Mouse (Mus musculus) midbrain, embryonic 11.5 days (tissue): Measurements from ENCODE around the gene Chst15. TPM values are rescaled to one million over a fixed set of nuclear protein-coding genes. Genes with fewer than 3 reads are reported as not detected.
A peak's percentile ranks its signal among the peaks of the same experiment; 100 is the strongest.

ENCODE experiments used
- ATAC-seq: fragments of 200-750 bp; cut with Nextera tagmentation; 2 replicates; pipeline ENCODE4 v1.8.0; 2017; ENCODE audit warnings: moderate TSS enrichment, moderate library complexity; ENCODE audit not compliant: low FRiP score
- DNase-seq: peaks from one replicate; pipeline ENCODE4 v3.0.0; 2015; ENCODE audit warnings: low spot score; ENCODE audit errors: missing footprints
- H3K27ac ChIP-seq: fragments of 300-500 bp; sonication (generic); 2 replicates; pipeline ENCODE4 v1.5.1; 2014; ENCODE audit warnings: low read depth, low read length
- H3K27me3 ChIP-seq: fragments of 300-500 bp; sonication (generic); 2 replicates; pipeline ENCODE4 v1.6.1; 2014; ENCODE audit warnings: mild to moderate bottlenecking, low read length, moderate library complexity, mixed read lengths; ENCODE audit not compliant: control insufficient read depth, insufficient read depth
- H3K36me3 ChIP-seq: fragments of 300-500 bp; sonication (generic); 2 replicates; pipeline ENCODE4 v1.6.1; 2014; ENCODE audit warnings: mild to moderate bottlenecking, low read length, moderate library complexity, mixed read lengths; ENCODE audit not compliant: control insufficient read depth, insufficient read depth
- H3K4me1 ChIP-seq: fragments of 300-500 bp; sonication (generic); 2 replicates; pipeline ENCODE4 v1.6.1; 2014; ENCODE audit warnings: low read length; ENCODE audit not compliant: control insufficient read depth, insufficient read depth
- H3K4me2 ChIP-seq: fragments of 300-500 bp; sonication (generic); 2 replicates; pipeline ENCODE4 v1.6.1; 2014; ENCODE audit warnings: mild to moderate bottlenecking, moderate library complexity
- H3K4me3 ChIP-seq: fragments of 300-500 bp; sonication (generic); 2 replicates; pipeline ENCODE4 v1.5.1; 2014; ENCODE audit warnings: low read depth, low read length
- H3K9ac ChIP-seq: fragments of 300-500 bp; sonication (generic); 2 replicates; pipeline ENCODE4 v1.6.1; 2014; ENCODE audit warnings: low read length
- H3K9me3 ChIP-seq: fragments of 300-500 bp; sonication (generic); 2 replicates; pipeline ENCODE4 v1.6.1; 2016; ENCODE audit warnings: low read length; ENCODE audit not compliant: control insufficient read depth
- WGBS: fragments of 180-500 bp; shearing (Covaris S2); extraction: QIAGEN DNeasy Blood & Tissue Kit; methylation state at CpG from one replicate; pipeline ENCODE4 v1.1.7; 2014; 5-methylcytosine and 5-hydroxymethylcytosine counted together
- polyA plus RNA-seq: library from polyadenylated mRNA; unstranded; fragments of >200 nt; fragmentation: Nextera tagmentation; extraction: Ambion mirVana; gene quantifications from 2 replicates; pipeline ENCODE4 v1.2.1, GENCODE M21; 2014

The Chst15 gene
- polyA plus RNA-seq, 1 experiment from 2014 or later, result 18.0 TPM

GRCm38 (mm10) chr7:132233732-132234131, 83.3 kb downstream of the Chst15 start:
- no peak overlapping the region for H3K27ac ChIP-seq
- H3K4me1 ChIP-seq, result peaks cover 6% of the 10 kb centered on the region
- DNase-seq (no peak), ATAC-seq (no peak)
- no peak overlapping the region for H3K4me3 ChIP-seq
- H3K27me3 ChIP-seq, result no peaks in the 10 kb centered on the region
- H3K4me2 ChIP-seq, result no peak overlapping the region
- no peaks in the 10 kb centered on the region for H3K9me3 ChIP-seq
- no peak overlapping the region for H3K9ac ChIP-seq
- no peaks in the 10 kb centered on the region; the same call in 1 of the 2 replicates for H3K36me3 ChIP-seq
- WGBS, result 86% methylated on average over 4 of the region's 4 CpGs

GRCm38 (mm10) chr7:132232937-132233336, 84.1 kb downstream of the Chst15 start:
- Histone ChIP-seq H3K36me3 (no peaks in the 10 kb centered on the region; the same call in 1 of the 2 replicates), H3K4me3 (no peak overlapping the region), H3K27ac (no peak overlapping the region), H3K27me3 (no peaks in the 10 kb centered on the region), H3K4me2 (no peak overlapping the region), H3K9ac (no peak overlapping the region), H3K4me1 (peaks cover 6% of the 10 kb centered on the region), H3K9me3 (no peaks in the 10 kb centered on the region)
- no peak for ATAC-seq
- 36% methylated on average over 2 of the region's 2 CpGs for WGBS
- DNase-seq, result no peak

GRCm38 (mm10) chr7:132231476-132231875, 85.6 kb downstream of the Chst15 start:
- WGBS, result 90% methylated on average over 3 of the region's 3 CpGs
- Histone ChIP-seq H3K27ac (no peak overlapping the region), H3K27me3 (no peaks in the 10 kb centered on the region), H3K36me3 (no peaks in the 10 kb centered on the region; the same call in 1 of the 2 replicates), H3K4me2 (no peak overlapping the region), H3K4me3 (no peak overlapping the region), H3K9ac (no peak overlapping the region), H3K9me3 (no peaks in the 10 kb centered on the region), H3K4me1 (peaks cover 6% of the 10 kb centered on the region)
- no peak for ATAC-seq
- peak; percentile 67 for DNase-seq

GRCm38 (mm10) chr7:132230961-132231360, 86.1 kb downstream of the Chst15 start:
- WGBS, result 79% methylated on average over 3 of the region's 3 CpGs
- Histone ChIP-seq H3K36me3 (no peaks in the 10 kb centered on the region; the same call in 1 of the 2 replicates), H3K4me3 (no peak overlapping the region), H3K9me3 (no peaks in the 10 kb centered on the region), H3K27ac (no peak overlapping the region), H3K4me1 (peaks cover 6% of the 10 kb centered on the region), H3K9ac (no peak overlapping the region), H3K4me2 (no peak overlapping the region), H3K27me3 (no peaks in the 10 kb centered on the region)
- ATAC-seq (no peak), DNase-seq (peak; percentile 23)

- 85% methylated on average over 8 of the region's 8 CpGs for WGBS
- no peak overlapping the region for H3K9ac ChIP-seq
- no peaks in the 10 kb centered on the region for H3K4me1 ChIP-seq
- H3K4me2 ChIP-seq, result no peak overlapping the region
- H3K27me3 ChIP-seq, result no peaks in the 10 kb centered on the region
- H3K27ac ChIP-seq, result no peak overlapping the region
- no peak overlapping the region for H3K4me3 ChIP-seq
- H3K9me3 ChIP-seq, result no peaks in the 10 kb centered on the region
- ATAC-seq, result 0 out of 2 replicates have a peak, but pooled peaks have one; percentile 20
- no peak for DNase-seq
- no peaks in the 10 kb centered on the region for H3K36me3 ChIP-seq
Observed at GRCm38 (mm10) chr7:132227075-132227640, 89.9 kb downstream of the Chst15 start.

GRCm38 (mm10) chr7:132226379-132227074, 90.5 kb downstream of the Chst15 start:
- peak; percentile 70 for ATAC-seq
- Histone ChIP-seq H3K27me3 (no peaks in the 10 kb centered on the region), H3K36me3 (no peaks in the 10 kb centered on the region), H3K4me1 (no peaks in the 10 kb centered on the region), H3K4me3 (no peak overlapping the region), H3K4me2 (no peak overlapping the region), H3K9me3 (no peaks in the 10 kb centered on the region), H3K9ac (no peak overlapping the region; the same call in 1 of the 2 replicates), H3K27ac (no peak overlapping the region)
- peak; percentile 99 for DNase-seq
- 63% methylated on average over 6 of the region's 6 CpGs for WGBS

- H3K9me3 ChIP-seq, result no peaks in the 10 kb centered on the region
- 68% methylated on average over 10 of the region's 10 CpGs for WGBS
- H3K4me2 ChIP-seq, result no peak overlapping the region
- ATAC-seq, result no peak
- H3K36me3 ChIP-seq, result no peaks in the 10 kb centered on the region
- H3K9ac ChIP-seq, result no peak overlapping the region
- H3K4me1 ChIP-seq, result no peaks in the 10 kb centered on the region
- H3K27me3 ChIP-seq, result no peaks in the 10 kb centered on the region
- DNase-seq, result peak; percentile 82
- H3K4me3 ChIP-seq, result no peak overlapping the region
- H3K27ac ChIP-seq, result no peak overlapping the region
Observed at GRCm38 (mm10) chr7:132223452-132224141, 93.4 kb downstream of the Chst15 start.

GRCm38 (mm10) chr7:132214031-132214430, 103.0 kb downstream of the Chst15 start:
- Histone ChIP-seq H3K36me3 (no peaks in the 10 kb centered on the region), H3K4me2 (no peak overlapping the region), H3K9me3 (no peaks in the 10 kb centered on the region), H3K27ac (no peak overlapping the region), H3K9ac (no peak overlapping the region), H3K4me3 (no peak overlapping the region), H3K27me3 (no peaks in the 10 kb centered on the region), H3K4me1 (no peaks in the 10 kb centered on the region)
- ATAC-seq (no peak), DNase-seq (no peak)
- 76% methylated on average over 10 of the region's 10 CpGs for WGBS

GRCm38 (mm10) chr7:132213460-132213859, 103.6 kb downstream of the Chst15 start:
- Histone ChIP-seq H3K27me3 (no peaks in the 10 kb centered on the region), H3K9me3 (no peaks in the 10 kb centered on the region), H3K27ac (no peak overlapping the region), H3K4me3 (no peak overlapping the region), H3K9ac (no peak overlapping the region), H3K4me1 (no peaks in the 10 kb centered on the region), H3K36me3 (no peaks in the 10 kb centered on the region), H3K4me2 (no peak overlapping the region)
- no peak for ATAC-seq
- WGBS, result 6% methylated on average over 8 of the region's 8 CpGs
- DNase-seq, result peak; percentile 98
